Mouse (Mus musculus): Measurements from ENCODE around the gene Clasp1.

- TF ChIP-seq CTCF (IDR thresholded peaks at IDR 0.05; ENCODE audit: extremely low read depth, insufficient read depth, insufficient read length, insufficient replicate concordance) (no peak), POLR2A (IDR thresholded peaks at IDR 0.05; ENCODE audit: low read depth, low read length) (no peak)
Measured at GRCm38 (mm10) chr1:118613631-118614183, 224.8 kb downstream of the Clasp1 start.

Measured in spleen, adult 2 months (tissue).